Mouse (Mus musculus) ES-E14 (cell line): ENCODE data around the gene Rbm44.

ENCODE experiments used
- CHD2 ChIP-seq: IDR thresholded peaks from 2 replicates; pipeline ENCODE4 v1.6.1; 2014; ENCODE audit warnings: mild to moderate bottlenecking, low read depth, low read length, inconsistent platforms
- HCFC1 ChIP-seq: IDR thresholded peaks from 2 replicates; pipeline ENCODE4 v1.6.1; 2012; ENCODE audit warnings: low read length, inconsistent platforms, borderline replicate concordance; ENCODE audit not compliant: insufficient read depth
- ZNF384 ChIP-seq: IDR thresholded peaks from 2 replicates; pipeline ENCODE4 v1.6.1; 2012; ENCODE audit warnings: low read depth, low read length, inconsistent platforms

- no peak for TF ChIP-seq CHD2
- no peak for TF ChIP-seq HCFC1
- TF ChIP-seq ZNF384, result no peak
Measured at GRCm38 (mm10) chr1:91220322-91220672, 75.4 kb downstream of the Rbm44 start.
